Mouse (Mus musculus) retina, adult 2 months (tissue): Measurements from ENCODE around the gene Ccdc85c.

ENCODE experiments used
- DNase-seq: peaks from one replicate; pipeline ENCODE4 v3.0.0-alpha.2; 2012; ENCODE audit warnings: low read depth, low spot score

Ccdc85c gene

GRCm38 (mm10) chr12:108178331-108179245 lies 96.6 kb downstream of the Ccdc85c start:
- DNase-seq: no peak

DNA sequence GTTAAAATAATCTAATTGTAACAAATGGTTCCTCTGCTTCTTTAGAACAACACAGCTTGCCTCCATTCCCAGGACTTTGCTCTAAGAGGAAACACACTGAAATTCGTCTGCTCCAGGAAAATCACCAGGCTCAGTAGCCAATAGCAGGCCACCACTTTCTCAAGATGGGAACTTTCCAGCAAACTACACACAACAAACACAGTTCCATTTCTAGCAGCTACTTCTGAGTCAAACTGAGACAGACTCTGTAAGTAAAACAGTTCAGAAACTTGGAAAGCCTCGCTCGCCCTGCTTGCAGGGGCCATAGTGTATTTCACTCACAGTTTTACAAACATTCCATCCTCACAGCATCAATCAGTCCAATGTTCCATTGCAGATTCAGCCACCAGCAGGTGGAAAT lies 98.9 kb downstream of the Ccdc85c start:
- DNase-seq: no peak

DNA sequence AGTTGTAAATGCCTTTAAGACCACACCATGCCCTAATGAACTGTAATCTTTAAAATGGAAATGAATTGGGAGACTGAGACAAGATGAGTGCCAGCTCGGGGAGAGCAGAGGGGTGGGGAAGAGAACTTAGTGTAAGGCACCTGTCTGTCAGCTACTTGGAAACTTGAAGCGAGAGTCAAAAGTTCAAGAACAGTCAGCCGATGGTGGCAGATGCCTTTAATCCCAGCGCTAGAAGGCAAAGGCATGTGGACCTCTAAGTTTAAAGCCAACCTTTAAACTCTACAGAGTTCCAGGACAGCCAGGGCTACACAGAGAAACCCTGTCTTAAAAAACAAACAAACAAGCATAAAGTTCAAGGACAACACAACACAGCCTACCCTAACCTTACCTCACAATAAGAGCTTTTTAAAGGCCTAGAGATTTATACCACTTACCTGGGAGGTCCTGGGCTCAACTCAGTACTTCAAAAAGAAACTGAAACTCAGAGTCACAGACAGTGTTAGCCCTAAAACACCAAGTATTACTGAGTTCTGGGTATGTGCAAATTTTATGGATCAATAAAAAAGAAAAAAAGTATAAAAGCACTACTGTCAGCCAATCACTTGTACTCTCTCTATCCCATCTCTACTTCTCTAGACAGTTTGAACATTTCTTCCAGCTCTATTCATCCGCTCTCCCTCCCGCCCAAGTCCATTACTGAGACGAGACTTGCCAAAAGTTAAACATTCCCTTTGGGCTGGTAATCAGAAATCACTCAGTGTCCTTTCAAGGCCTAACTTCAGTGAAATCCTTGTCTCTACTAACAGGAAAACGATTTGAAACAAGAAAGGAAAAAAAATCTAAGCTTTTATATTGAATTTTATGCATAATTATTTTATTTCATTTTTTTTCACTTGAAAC lies 100.4 kb downstream of the Ccdc85c start:
- DNase-seq: no peak

DNA sequence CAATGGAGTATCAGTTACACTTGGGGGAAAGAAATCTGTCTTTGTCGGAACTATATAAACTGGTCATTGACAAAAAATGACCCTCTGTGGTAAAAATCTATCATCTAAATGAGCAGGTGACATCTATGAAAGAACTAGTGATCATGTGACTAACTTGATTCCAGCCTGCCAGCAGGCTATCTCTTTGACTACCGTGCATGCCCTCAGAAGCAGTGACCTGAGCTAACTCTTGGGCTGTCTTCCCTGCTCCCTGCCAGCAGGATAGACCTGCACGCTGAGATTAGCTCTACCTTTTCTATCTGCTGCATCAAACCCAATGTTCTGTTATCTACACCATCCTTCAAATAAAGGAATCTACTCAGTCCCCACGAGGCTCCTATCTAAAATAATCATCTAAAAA lies 102.6 kb downstream of the Ccdc85c start:
- no peak for DNase-seq

DNA sequence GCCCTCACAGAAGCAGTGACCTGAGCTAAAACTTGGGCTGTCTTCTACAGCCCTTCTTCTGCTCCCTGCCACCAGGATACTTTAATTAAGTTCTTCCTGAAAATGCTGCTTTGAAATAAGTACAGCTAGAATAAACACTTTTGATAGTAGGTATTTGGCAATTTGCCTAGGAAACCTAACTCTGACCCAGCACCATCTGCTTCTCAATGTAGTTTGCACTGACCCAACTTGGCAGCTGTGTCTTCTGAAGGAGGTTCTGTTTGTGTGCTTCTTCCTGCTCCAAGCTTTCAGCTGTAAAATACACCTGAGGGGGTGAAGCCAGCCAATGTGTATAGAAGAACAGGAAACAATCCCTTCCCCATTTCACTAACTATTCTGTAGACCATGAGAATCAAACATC lies 103.9 kb downstream of the Ccdc85c start:
- no peak for DNase-seq

DNA sequence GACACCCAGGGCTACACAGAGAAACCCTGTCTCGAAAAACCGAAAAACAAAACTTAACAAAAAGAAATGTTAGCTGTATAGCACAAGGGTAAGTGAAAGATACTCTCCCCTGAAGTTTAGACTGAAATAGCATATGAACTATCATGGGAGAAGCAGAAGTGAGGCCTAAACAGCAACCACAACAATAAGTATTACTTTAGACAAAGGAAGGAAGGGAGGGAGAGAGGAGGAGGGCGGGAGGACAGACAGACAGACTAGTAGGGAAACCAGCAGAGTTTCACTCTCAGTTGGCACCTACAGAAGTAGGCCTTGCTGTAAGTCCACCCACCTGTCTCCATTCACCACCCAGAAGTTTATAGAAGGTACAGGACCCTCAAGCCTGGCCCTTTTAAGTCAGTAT lies 104.8 kb downstream of the Ccdc85c start:
- DNase-seq: no peak

DNA sequence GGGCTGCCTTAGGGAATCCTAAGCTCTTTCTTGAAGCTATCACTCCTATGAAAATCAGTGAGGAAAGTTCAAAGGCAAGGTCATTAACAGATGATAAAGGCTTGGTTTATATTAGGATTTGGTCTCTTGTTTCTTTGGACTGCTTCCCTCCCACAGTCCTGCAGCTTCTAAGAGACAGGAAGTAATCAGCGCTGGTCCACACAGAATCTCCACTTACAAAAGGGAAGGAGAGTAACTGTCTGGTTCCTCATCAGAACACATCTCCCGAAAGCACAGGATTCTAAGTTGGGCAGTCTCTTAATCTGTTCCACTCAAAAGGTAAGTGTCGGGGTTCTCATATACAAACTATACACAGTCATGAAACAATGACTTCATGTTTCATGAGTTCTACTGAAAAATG lies 106.3 kb downstream of the Ccdc85c start:
- DNase-seq: no peak

DNA sequence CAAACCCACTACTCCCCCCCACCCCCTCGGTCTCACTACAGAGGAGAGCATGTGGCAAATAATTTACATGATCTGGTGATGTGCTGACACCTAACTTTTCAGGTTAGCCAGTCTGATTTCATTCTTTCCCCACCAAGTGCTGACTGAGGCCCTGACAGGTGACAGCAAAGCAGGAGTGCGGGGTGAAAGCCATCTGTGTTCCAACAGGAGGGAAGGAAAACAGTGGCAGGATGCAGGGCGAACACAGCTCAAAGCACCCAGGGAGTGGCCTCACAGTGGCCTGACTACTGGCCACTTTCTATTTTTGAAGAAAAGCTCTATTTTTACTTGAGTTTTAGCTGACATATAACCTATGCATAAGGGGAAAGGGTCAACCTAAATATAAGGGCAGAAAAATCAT lies 111.5 kb downstream of the Ccdc85c start:
- no peak for DNase-seq

DNA sequence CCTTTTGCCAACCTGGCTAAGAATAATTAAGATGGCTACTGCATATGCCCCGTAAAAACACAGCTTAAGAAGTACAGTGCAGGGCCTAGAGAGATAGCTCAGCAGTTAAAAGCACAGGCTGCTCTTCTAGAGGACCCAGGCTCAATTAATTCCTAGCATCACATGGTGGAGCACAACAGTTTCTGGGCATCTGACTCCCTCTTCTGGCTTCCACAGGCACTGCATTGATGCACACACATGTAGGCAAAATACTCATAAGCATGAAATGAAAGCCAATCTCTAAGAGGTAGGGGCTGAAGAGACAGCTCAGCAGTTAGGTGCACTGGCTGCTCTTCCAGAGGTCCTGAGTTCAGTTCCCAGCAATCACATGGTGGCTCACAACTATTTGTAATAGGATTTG lies 113.2 kb downstream of the Ccdc85c start:
- no peak for DNase-seq

DNA sequence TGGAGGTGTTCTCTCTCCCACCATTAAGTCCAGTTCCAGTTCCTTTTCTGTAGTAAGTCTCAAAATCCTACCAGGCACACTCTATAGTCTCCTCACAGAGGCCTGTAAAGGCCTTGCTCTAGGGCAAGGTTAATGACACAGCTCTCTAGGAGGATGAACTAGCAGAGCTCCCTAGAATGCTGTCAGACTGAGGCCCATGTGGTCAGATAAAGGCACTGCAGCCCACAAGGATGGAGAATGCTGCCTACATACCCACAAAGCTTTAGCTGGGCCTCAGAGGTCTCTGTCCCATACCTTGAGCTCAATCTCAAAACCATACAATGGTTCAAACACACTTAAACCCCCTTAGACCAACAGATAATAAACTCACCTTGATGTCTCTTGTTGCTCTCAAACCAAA lies 115.4 kb downstream of the Ccdc85c start:
- no peak for DNase-seq
